Mouse (Mus musculus): ENCODE measurements around the gene Ereg. TPM values are rescaled to one million over a fixed set of nuclear protein-coding genes. Genes with fewer than 3 reads are reported as not detected.

Ereg gene
- 0.16 TPM for polyA plus RNA-seq (2014; fragmentation: Illumina TruSeq; extraction: RNeasy Lipid Tissue Mini Kit (QIAGEN cat#74804); ENCODE audit: low read depth, low replicate concordance)

GRCm38 (mm10) chr5:91074450-91074950, at the start of gene Ereg:
Gene Ereg, plus strand, starts transcription at chr5:91074622.

GRCm38 (mm10) chr5:91027164-91027563, 47.3 kb upstream of the Ereg start, which contains the start of gene Epgn:
Gene Epgn, plus strand, starts transcription at chr5:91027464.

GRCm38 (mm10) chr5:91139446-91139873, 65.0 kb downstream of the Ereg start, which contains the start of gene Areg:
Gene Areg, plus strand, starts transcription at chr5:91139599.

Other genes with a start within 250 kb of the Ereg start
- 2.8 TPM for gene Cxcl1, start 183.4 kb upstream of the Ereg start, polyA plus RNA-seq (2014; fragmentation: Illumina TruSeq; extraction: RNeasy Lipid Tissue Mini Kit (QIAGEN cat#74804); ENCODE audit: low read depth, low replicate concordance)
- 1.3 TPM for gene Cxcl2, start 170.8 kb upstream of the Ereg start, polyA plus RNA-seq (2014; fragmentation: Illumina TruSeq; extraction: RNeasy Lipid Tissue Mini Kit (QIAGEN cat#74804); ENCODE audit: low read depth, low replicate concordance)
- gene Mthfd2l, start 143.5 kb upstream of the Ereg start, polyA plus RNA-seq (2014; fragmentation: Illumina TruSeq; extraction: RNeasy Lipid Tissue Mini Kit (QIAGEN cat#74804); ENCODE audit: low read depth, low replicate concordance), result 11.4 TPM
- gene Epgn, start 47.2 kb upstream of the Ereg start, polyA plus RNA-seq (2014; fragmentation: Illumina TruSeq; extraction: RNeasy Lipid Tissue Mini Kit (QIAGEN cat#74804); ENCODE audit: low read depth, low replicate concordance), result not detected
- gene Areg, start 65.0 kb downstream of the Ereg start, polyA plus RNA-seq (2014; fragmentation: Illumina TruSeq; extraction: RNeasy Lipid Tissue Mini Kit (QIAGEN cat#74804); ENCODE audit: low read depth, low replicate concordance), result not detected

All from heart, adult 10 weeks (tissue).